Mouse (Mus musculus) forebrain, embryonic 13.5 days (tissue): ENCODE results near the gene Isg20l2. TPM values are rescaled to one million over a fixed set of nuclear protein-coding genes. Genes with fewer than 3 reads are reported as not detected.

Experiments used
- ATAC-seq: fragments of 200-750 bp; cut with Nextera tagmentation; 2 replicates; pipeline ENCODE4 v1.8.0; 2017
- H3K27ac ChIP-seq: fragments of 300-500 bp; sonication (generic); 2 replicates; pipeline ENCODE4 v1.5.1; 2015; ENCODE audit warnings: inconsistent platforms, mild to moderate bottlenecking, moderate library complexity
- H3K27me3 ChIP-seq: fragments of 300-500 bp; sonication (generic); 2 replicates; pipeline ENCODE4 v1.6.1; 2015; ENCODE audit warnings: mild to moderate bottlenecking, inconsistent platforms
- H3K36me3 ChIP-seq: fragments of 300-500 bp; sonication (generic); 2 replicates; pipeline ENCODE4 v1.6.1; 2015; ENCODE audit warnings: mild to moderate bottlenecking, inconsistent platforms; ENCODE audit not compliant: poor library complexity, severe bottlenecking
- H3K4me1 ChIP-seq: fragments of 300-500 bp; sonication (generic); 2 replicates; pipeline ENCODE4 v1.6.1; 2015; ENCODE audit warnings: inconsistent platforms
- H3K4me2 ChIP-seq: fragments of 300-500 bp; sonication (generic); 2 replicates; pipeline ENCODE4 v1.6.1; 2015; ENCODE audit warnings: inconsistent platforms, mild to moderate bottlenecking, moderate library complexity
- H3K4me3 ChIP-seq: fragments of 300-500 bp; sonication (generic); 2 replicates; pipeline ENCODE4 v1.5.1; 2015; ENCODE audit warnings: mild to moderate bottlenecking, inconsistent platforms
- H3K9ac ChIP-seq: fragments of 300-500 bp; sonication (generic); 2 replicates; pipeline ENCODE4 v1.6.1; 2015; ENCODE audit warnings: mild to moderate bottlenecking, inconsistent platforms
- H3K9me3 ChIP-seq: fragments of 300-500 bp; sonication (generic); replicated peaks from 2 replicates; pipeline ENCODE4 v1.6.1; 2016; ENCODE audit warnings: inconsistent platforms
- WGBS: fragments of 180-500 bp; shearing (Covaris S2); methylation state at CpG from one replicate; pipeline ENCODE4 v1.1.7; 2015; 5-methylcytosine and 5-hydroxymethylcytosine counted together
- polyA plus RNA-seq: library from polyadenylated mRNA; unstranded; fragments of >200 nt; fragmentation: Nextera tagmentation; extraction: Ambion mirVana; gene quantifications from 2 replicates; pipeline ENCODE4 v1.2.1, GENCODE M21; 2015

Isg20l2 gene
- polyA plus RNA-seq, 1 experiment from 2014 or later, result 61.8 TPM

DNA sequence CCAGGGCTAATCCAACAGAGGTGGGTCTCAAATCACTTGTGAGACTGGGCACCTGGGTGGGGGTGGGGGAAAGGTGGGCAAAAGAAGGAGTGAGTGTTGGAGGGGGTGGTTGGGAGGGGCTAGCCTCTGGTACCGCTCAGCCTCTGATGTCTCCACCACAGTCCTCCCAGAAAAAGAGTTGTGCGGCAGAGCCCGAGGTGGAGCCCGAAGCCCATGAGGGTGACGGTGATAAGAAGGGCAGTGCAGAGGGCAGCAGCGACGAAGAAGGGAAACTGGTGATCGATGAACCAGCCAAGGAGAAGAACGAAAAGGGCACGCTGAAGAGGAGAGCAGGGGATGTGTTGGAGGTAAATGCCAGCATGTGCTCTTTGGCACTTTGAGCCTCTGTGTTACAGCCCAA, 16.2 kb upstream of the Isg20l2 start:
- ATAC-seq, result no peak
- Histone ChIP-seq H3K9me3 (no peaks in the 10 kb centered on the region), H3K4me3 (no peak overlapping the region), H3K9ac (no peak overlapping the region), H3K36me3 (peaks cover 49% of the 10 kb centered on the region), H3K4me2 (no peak overlapping the region), H3K27me3 (no peaks in the 10 kb centered on the region), H3K4me1 (peaks cover 34% of the 10 kb centered on the region), H3K27ac (no peak overlapping the region)
- 93% methylated on average over 10 of the region's 10 CpGs for WGBS

DNA sequence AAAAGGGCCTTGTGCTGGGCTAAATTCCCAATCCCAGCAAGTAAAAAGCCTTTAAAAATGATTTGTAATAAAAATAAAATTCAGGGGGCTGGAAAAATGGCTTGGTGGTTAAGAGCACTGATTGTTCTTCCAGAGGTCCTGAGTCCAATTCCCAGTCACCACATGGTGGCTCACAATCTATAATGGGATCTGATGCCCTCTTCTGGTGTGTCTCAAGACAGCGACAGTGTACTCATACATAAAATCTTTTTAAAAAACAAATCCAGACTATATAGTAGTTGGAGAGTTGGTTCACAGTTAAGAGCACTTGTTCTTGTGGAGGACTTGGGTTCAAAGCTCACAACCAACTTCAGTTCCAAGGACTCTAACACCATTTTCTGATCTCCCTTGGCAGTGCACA, 13.1 kb upstream of the Isg20l2 start:
- Histone ChIP-seq H3K4me1 (peaks cover 16% of the 10 kb centered on the region), H3K36me3 (peaks cover 53% of the 10 kb centered on the region), H3K4me3 (no peak overlapping the region), H3K27ac (no peak overlapping the region), H3K9ac (no peak overlapping the region), H3K9me3 (no peaks in the 10 kb centered on the region), H3K27me3 (no peaks in the 10 kb centered on the region), H3K4me2 (no peak overlapping the region)
- no peak for ATAC-seq
- 85% methylated on average over 1 of the region's 1 CpGs for WGBS

DNA sequence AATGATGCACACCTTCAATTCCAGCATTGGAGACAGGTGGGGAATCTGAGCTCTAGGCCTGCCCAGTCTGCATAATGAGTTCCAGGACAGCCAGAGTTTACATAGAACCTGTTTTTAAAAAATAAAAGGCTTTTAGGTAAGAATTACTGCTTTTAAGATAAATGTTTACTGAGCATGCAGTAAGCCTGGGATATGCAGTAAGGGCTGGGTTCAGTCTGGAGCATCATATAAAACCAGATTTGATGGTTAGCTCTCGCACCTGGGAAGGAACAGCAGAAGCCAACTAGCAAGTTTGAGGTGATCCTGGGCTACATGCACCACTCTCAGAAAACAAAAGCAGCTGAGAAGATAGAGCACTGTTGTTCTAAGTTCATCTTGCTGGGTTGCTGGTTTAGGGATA, 11.6 kb upstream of the Isg20l2 start:
- Histone ChIP-seq H3K9me3 (no peaks in the 10 kb centered on the region), H3K36me3 (peaks cover 60% of the 10 kb centered on the region), H3K4me3 (peak overlapping the region; percentile 72; the same call in 1 of the 2 replicates), H3K27ac (no peak overlapping the region), H3K4me2 (peak overlapping the region; percentile 91), H3K9ac (no peak overlapping the region), H3K27me3 (no peaks in the 10 kb centered on the region), H3K4me1 (peaks cover 13% of the 10 kb centered on the region)
- 91% methylated on average over 1 of the region's 1 CpGs for WGBS
- ATAC-seq, result 0 out of 2 replicates have a peak, but pooled peaks have one; percentile 3

DNA sequence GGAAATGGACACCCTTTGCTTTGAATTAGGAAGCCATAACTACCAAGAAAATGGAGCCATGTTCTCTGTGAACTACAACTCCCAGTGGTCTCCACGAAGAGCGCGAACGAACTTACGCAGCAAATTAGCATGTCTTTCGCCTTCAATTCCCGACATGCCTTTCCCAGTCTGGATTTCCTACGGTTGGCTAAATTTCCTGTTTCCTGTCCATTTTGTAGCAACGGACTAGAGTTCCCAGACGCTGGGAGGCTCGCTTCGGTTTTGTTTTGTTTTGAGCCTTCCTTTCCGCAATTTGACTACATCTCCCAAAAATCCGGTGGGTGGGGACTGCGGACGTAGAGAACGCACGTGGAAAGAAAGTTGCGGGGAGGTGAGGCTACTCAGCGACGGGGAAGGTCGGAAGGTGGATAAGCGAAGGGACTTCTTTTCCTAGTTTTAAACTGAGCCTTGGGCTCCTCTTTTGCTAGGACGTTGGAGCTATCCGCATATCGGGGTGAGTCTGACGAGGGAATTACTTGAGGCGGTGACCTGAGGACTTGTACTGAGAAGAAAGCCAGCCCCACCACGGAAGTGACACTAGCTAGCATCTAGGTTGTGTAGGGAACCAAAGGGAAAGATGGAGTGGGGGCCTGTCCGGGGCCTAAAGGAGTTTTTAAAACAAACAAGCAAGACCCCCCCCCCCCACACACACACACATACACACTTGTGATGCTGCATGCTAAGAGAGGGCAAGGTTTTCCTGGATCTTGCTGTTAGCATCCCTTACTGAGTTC, 10.6 kb upstream of the Isg20l2 start, which contains the start of gene Mrpl24:
TSS of gene Mrpl24 (plus strand) at position 171 of the 773 bp plus-strand sequence.
- Histone ChIP-seq H3K9me3 (no peaks in the 10 kb centered on the region), H3K4me2 (peak within 1 kb of the TSS; percentile 91), H3K27me3 (no peaks in the 10 kb centered on the region), H3K4me3 (peak within 1 kb of the TSS; percentile 72), H3K36me3 (peaks cover 60% of the 10 kb centered on the region), H3K9ac (peak within 1 kb of the TSS; percentile 78), H3K4me1 (peaks cover 13% of the 10 kb centered on the region), H3K27ac (peak within 1 kb of the TSS; percentile 75)
- ATAC-seq, result peak; percentile 87
- under 1% methylated on average over 30 of the region's 30 CpGs for WGBS

DNA sequence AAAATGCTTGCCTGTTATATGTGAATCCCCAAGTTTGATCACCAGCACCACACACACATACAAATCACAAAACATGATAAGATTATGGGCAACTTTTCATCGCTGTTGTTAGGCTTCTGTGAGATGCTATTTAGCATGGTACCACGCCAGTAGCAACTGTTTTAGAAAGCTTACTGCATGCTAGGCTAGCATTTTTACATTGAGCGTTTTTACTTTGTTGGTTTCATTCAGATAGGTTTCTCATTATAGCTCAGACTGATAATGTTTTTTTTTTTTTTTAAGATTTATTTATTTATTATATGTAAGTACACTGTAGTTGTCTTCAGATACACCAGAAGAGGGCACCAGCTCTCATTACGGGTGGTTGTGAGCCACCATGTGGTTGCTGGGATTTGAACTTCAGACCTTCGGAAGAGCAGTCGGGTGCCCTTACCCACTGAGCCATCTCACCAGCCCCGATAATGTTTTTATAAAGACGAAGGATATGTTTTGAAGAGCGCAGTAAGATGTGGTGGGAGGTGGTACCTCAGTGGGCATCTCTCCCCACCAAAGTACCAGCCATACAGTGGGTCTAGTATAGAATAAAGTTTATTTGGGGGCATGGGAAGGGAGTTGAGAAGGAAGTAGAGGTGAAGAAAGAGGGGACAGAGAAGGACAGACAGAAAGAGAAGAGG, 9.7 kb upstream of the Isg20l2 start:
- no peaks in the 10 kb centered on the region for H3K27me3 ChIP-seq
- H3K9me3 ChIP-seq, result no peaks in the 10 kb centered on the region
- H3K36me3 ChIP-seq, result peaks cover 60% of the 10 kb centered on the region
- peak overlapping the region; percentile 78; the same call in 1 of the 2 replicates for H3K9ac ChIP-seq
- peak overlapping the region; percentile 72 for H3K4me3 ChIP-seq
- peak overlapping the region; percentile 91 for H3K4me2 ChIP-seq
- H3K27ac ChIP-seq, result no peak overlapping the region
- ATAC-seq, result no peak
- peaks cover 13% of the 10 kb centered on the region for H3K4me1 ChIP-seq
- WGBS, result 66% methylated on average over 9 of the region's 9 CpGs

DNA sequence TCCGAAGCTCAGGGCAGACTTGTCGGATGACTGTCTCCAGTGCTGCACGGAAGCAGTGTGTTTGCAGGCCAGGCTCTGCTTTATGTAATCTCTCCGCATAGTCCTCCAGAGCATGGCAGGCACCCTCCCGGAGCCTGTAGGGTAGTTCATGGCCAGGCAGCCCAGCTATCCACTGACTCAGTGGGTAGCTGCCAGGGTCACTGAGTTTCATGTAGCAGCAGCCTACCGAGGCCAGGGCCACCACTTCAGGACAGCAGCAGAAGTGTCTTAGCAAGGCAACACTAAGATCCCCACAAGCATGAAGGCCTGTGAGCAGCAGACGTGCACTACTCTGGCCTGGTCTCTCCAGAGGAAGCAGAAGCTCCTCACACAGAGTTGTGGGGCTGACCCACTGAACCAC, 5.1 kb upstream of the Isg20l2 start:
- Histone ChIP-seq H3K4me3 (no peak overlapping the region), H3K36me3 (peaks cover 62% of the 10 kb centered on the region)
- 88% methylated on average over 7 of the region's 7 CpGs for WGBS

DNA sequence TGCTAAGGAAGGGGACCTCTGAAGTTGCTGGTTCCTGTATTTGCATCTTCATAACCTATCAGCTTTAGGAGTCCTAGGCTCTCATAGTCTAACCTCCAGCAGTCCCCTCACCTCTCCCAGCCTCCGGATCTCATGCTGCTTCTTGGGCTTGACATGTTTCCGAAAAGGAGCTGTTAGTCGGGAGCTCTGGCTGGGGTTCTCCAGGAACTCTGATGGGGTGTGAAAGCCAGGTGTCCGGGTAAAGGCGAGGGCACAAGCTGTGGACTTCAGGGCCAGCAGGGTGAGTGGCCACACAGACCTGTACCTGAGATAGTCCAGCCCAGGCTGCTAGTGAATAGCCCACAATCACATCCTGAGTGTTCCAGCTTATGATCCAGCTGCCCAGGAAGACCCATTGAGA, 2.7 kb upstream of the Isg20l2 start:
- Histone ChIP-seq H3K4me2 (no peak overlapping the region), H3K36me3 (peaks cover 67% of the 10 kb centered on the region), H3K4me1 (peaks cover 30% of the 10 kb centered on the region), H3K9ac (no peak overlapping the region), H3K27me3 (no peaks in the 10 kb centered on the region), H3K4me3 (no peak overlapping the region), H3K27ac (no peak overlapping the region), H3K9me3 (no peaks in the 10 kb centered on the region)
- ATAC-seq, result no peak
- WGBS, result 96% methylated on average over 5 of the region's 5 CpGs

More for the DNA sequence above, 5.1 kb upstream of the Isg20l2 start:
- ATAC-seq, result no peak
- no peaks in the 10 kb centered on the region for H3K27me3 ChIP-seq
- H3K9me3 ChIP-seq, result no peaks in the 10 kb centered on the region
- no peak overlapping the region for H3K4me2 ChIP-seq
- H3K4me1 ChIP-seq, result peaks cover 19% of the 10 kb centered on the region
- H3K9ac ChIP-seq, result no peak overlapping the region
- no peak overlapping the region for H3K27ac ChIP-seq

DNA sequence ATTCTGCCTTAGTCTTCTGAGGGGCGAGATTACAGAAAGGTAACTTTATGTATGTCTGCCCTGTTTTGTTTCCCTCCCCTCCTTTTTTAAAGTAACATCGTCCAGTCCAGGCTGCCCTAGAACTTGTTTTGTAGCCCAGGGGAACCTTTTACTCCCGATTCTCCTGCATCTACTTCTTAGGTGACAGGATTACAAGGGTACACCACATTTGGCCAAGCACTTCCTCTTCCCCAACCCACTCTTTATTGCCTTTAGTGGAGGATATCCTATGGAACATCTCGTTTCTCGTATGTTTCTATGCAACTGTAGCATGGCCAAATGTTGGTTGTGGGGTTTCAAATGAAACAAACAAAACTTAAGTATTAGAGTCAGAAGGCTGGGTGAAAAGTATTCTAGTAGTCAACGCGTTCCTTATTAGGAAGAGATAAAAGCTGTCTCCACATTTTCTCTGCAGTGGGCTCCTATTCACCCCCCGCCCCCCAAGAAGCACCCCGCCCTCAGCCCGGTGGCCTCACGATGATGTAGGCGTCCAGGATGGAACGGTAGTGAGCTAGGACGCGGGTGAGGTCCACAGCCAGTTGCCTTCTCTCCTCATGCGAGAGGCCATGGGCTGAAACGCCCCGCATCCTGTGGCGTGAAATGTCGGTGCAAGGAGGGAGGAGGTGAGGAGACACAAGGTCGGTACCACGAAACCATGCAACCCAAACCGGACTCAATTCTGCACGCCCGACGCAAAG, 605 bp upstream of the Isg20l2 start:
- H3K27ac ChIP-seq, result peak overlapping the region; percentile 68
- peaks cover 41% of the 10 kb centered on the region for H3K4me1 ChIP-seq
- peak; percentile 48 for ATAC-seq
- H3K36me3 ChIP-seq, result peaks cover 66% of the 10 kb centered on the region
- H3K9ac ChIP-seq, result peak overlapping the region; percentile 86
- H3K9me3 ChIP-seq, result no peaks in the 10 kb centered on the region
- H3K27me3 ChIP-seq, result no peaks in the 10 kb centered on the region
- peak overlapping the region; percentile 78 for H3K4me2 ChIP-seq
- 8% methylated on average over 26 of the region's 26 CpGs for WGBS
- H3K4me3 ChIP-seq, result peak overlapping the region; percentile 82

DNA sequence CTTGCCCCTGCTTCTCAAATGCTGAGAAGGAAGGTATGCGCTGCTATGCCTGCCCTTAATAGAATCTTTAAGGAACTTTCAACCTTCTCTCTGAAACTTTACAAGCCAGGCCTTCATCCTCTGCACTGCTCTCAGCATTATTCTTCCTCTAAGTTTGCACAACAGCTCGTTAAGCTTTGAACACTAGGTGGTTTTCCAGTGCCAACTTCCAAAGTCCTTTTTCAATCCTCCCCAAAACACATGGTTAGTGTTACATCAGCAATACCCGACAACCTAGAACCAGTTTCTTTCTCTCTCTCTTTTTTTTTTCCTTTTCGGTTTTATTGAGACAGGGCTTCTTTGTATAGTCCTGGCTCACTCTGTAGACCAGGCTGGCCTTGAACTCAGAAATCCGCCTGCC, 3.9 kb downstream of the Isg20l2 start:
- Histone ChIP-seq H3K36me3 (peaks cover 74% of the 10 kb centered on the region), H3K27ac (no peak overlapping the region), H3K9ac (no peak overlapping the region), H3K9me3 (no peaks in the 10 kb centered on the region), H3K27me3 (no peaks in the 10 kb centered on the region), H3K4me3 (no peak overlapping the region), H3K4me1 (peaks cover 49% of the 10 kb centered on the region), H3K4me2 (no peak overlapping the region)
- WGBS, result 64% methylated on average over 5 of the region's 5 CpGs
- no peak for ATAC-seq

DNA sequence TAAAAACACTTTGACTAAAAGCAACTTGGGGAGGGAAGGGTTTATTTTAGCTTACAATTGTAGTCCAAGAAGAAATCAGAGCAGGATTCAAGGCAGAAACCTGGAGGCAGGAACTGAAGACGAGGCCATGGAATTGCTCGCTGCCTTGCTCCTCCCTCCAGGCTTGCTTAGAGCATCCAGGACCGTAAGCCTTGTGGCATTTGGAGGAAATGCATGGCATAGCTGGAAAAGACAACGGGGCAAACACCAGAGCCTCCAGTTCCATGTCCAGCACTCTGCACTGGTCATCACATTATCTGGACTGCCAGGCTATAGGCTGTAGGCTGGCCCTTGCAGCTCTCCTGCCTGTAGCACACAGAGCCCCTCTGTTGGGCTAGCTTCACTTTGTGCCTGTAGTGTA, 4.4 kb downstream of the Isg20l2 start:
- H3K4me3 ChIP-seq, result no peak overlapping the region
- H3K9me3 ChIP-seq, result no peaks in the 10 kb centered on the region
- H3K36me3 ChIP-seq, result peaks cover 79% of the 10 kb centered on the region
- H3K27ac ChIP-seq, result no peak overlapping the region
- 73% methylated on average over 4 of the region's 4 CpGs for WGBS
- no peak overlapping the region for H3K4me2 ChIP-seq
- H3K9ac ChIP-seq, result no peak overlapping the region
- ATAC-seq, result no peak
- no peaks in the 10 kb centered on the region for H3K27me3 ChIP-seq
- peaks cover 44% of the 10 kb centered on the region for H3K4me1 ChIP-seq

DNA sequence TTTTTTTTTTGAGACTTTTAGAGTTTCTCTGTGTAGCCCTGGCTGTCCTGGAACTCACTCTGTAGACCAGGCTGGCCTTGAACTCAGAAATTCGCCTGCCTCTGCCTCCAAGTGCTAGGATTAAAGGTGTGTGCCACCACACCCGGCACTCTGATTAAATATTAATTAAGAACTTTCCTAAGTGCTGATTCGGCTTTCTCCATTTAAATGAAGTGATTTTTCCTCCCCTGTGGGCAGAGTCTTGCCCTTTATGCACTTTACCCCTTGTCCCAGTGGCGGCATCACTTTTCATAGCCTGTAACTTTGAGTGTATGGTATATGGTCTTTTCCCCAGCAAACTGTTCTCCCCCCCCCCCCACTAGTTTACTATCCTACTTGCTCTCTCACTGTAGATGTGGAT, 5.1 kb downstream of the Isg20l2 start:
- Histone ChIP-seq H3K36me3 (peaks cover 86% of the 10 kb centered on the region), H3K27ac (no peak overlapping the region), H3K9ac (no peak overlapping the region), H3K4me2 (no peak overlapping the region), H3K4me3 (no peak overlapping the region), H3K4me1 (peaks cover 44% of the 10 kb centered on the region), H3K27me3 (no peaks in the 10 kb centered on the region), H3K9me3 (no peaks in the 10 kb centered on the region)
- no peak for ATAC-seq
- WGBS, result 85% methylated on average over 4 of the region's 4 CpGs

DNA sequence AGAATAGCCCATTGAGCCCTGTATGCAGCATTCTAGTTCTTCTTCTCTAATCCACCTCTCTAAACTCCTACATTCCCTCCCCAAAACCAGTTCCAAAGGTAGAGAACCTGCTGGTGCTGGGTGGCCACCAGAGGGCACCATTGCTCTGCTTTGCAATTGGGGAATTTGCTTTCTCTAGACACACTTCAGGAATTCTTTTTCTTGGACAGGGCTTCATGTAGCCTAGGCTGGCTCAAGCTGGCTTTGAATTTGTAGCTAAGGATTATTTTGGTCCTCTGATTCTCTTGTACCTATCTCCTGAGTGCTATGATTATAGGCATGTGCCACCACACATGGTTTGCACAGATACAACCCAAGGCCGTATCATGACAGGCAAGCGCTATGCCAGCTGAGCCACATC, 5.7 kb downstream of the Isg20l2 start:
- Histone ChIP-seq H3K36me3 (peaks cover 90% of the 10 kb centered on the region), H3K4me1 (peaks cover 42% of the 10 kb centered on the region), H3K4me3 (no peak overlapping the region), H3K4me2 (0 out of 2 replicates have a peak overlapping the region, but pooled peaks have one; percentile 3), H3K27me3 (no peaks in the 10 kb centered on the region), H3K9ac (peak overlapping the region; percentile 4; the same call in 1 of the 2 replicates), H3K9me3 (no peaks in the 10 kb centered on the region), H3K27ac (no peak overlapping the region)
- ATAC-seq, result peak; percentile 51
- 97% methylated on average over 2 of the region's 2 CpGs for WGBS
